Mouse (Mus musculus): ENCODE results near the gene Dcpp1.

- no peak for TF ChIP-seq CTCF (IDR thresholded peaks at IDR 0.05; ENCODE audit: low read depth)
- TF ChIP-seq EP300 (IDR thresholded peaks at IDR 0.05; ENCODE audit: low read depth): no peak
These were observed 17.8 kb upstream of the Dcpp1 start for GRCm38 (mm10) chr17:23862926-23863325.
